Mouse (Mus musculus): ENCODE data around the gene Erich4. TPM values are rescaled to one million over a fixed set of nuclear protein-coding genes. Genes with fewer than 3 reads are reported as not detected.
A peak's percentile ranks its signal among the peaks of the same experiment; 100 is the strongest.

Gene Erich4
- polyA plus RNA-seq, 1 experiment from 2014 or later, result not detected

GRCm38 (mm10) chr7:25618865-25619721 is 3.4 kb upstream of the Erich4 start, which contains the start of gene Dmac2:
Gene Dmac2, plus strand, starts transcription at chr7:25619414.
- ATAC-seq (ENCODE audit: low FRiP score), result peak; percentile 95
- H3K9me3 ChIP-seq, result no peaks in the 10 kb centered on the region
- peak within 1 kb of the TSS; percentile 60 for H3K27ac ChIP-seq
- peak within 1 kb of the TSS; percentile 62 for H3K4me3 ChIP-seq
- WGBS, result 2% methylated on average over 53 of the region's 53 CpGs
- H3K27me3 ChIP-seq, result peaks cover 6% of the 10 kb centered on the region; the same call in 1 of the 2 replicates
- peak within 1 kb of the TSS; percentile 59 for H3K4me2 ChIP-seq
- peaks cover 32% of the 10 kb centered on the region for H3K36me3 ChIP-seq
- H3K9ac ChIP-seq, result peak within 1 kb of the TSS; percentile 65
- H3K4me1 ChIP-seq (replicated peaks), result peaks cover 7% of the 10 kb centered on the region

- ATAC-seq (ENCODE audit: low FRiP score), result no peak
- Histone ChIP-seq H3K4me3 (no peak overlapping the region), H3K4me2 (no peak overlapping the region), H3K9ac (no peak overlapping the region), H3K27me3 (peaks cover 6% of the 10 kb centered on the region; the same call in 1 of the 2 replicates), H3K27ac (no peak overlapping the region), H3K4me1 (replicated peaks) (peaks cover 7% of the 10 kb centered on the region), H3K9me3 (no peaks in the 10 kb centered on the region), H3K36me3 (peaks cover 17% of the 10 kb centered on the region)
- 84% methylated on average over 10 of the region's 10 CpGs for WGBS
Measured at GRCm38 (mm10) chr7:25617376-25618160, 1.9 kb upstream of the Erich4 start.

- no peak overlapping the region for H3K27ac ChIP-seq
- no peaks in the 10 kb centered on the region for H3K9me3 ChIP-seq
- no peak overlapping the region for H3K9ac ChIP-seq
- H3K4me3 ChIP-seq, result no peak overlapping the region
- no peak for ATAC-seq (ENCODE audit: low FRiP score)
- H3K27me3 ChIP-seq, result peaks cover 6% of the 10 kb centered on the region; the same call in 1 of the 2 replicates
- H3K4me1 ChIP-seq (replicated peaks), result peaks cover 5% of the 10 kb centered on the region
- H3K36me3 ChIP-seq, result no peaks in the 10 kb centered on the region
- WGBS, result 74% methylated on average over 21 of the region's 21 CpGs
- H3K4me2 ChIP-seq, result no peak overlapping the region
Measured at GRCm38 (mm10) chr7:25614831-25615705, 624 bp downstream of the Erich4 start.

- no peak overlapping the region for H3K4me3 ChIP-seq
- no peak for ATAC-seq (ENCODE audit: low FRiP score)
- H3K27me3 ChIP-seq, result peaks cover 6% of the 10 kb centered on the region; the same call in 1 of the 2 replicates
- H3K27ac ChIP-seq, result no peak overlapping the region
- no peaks in the 10 kb centered on the region; the same call in 1 of the 2 replicates for H3K4me1 ChIP-seq (replicated peaks)
- no peaks in the 10 kb centered on the region for H3K36me3 ChIP-seq
- no peak overlapping the region for H3K9ac ChIP-seq
- WGBS, result 93% methylated on average over 5 of the region's 5 CpGs
- no peak overlapping the region for H3K4me2 ChIP-seq
- H3K9me3 ChIP-seq, result no peaks in the 10 kb centered on the region
Measured at GRCm38 (mm10) chr7:25614086-25614485, 1.6 kb downstream of the Erich4 start.

GRCm38 (mm10) chr7:25611501-25611900 is 4.2 kb downstream of the Erich4 start:
- no peak overlapping the region for H3K4me2 ChIP-seq
- WGBS, result 53% methylated on average over 7 of the region's 7 CpGs
- 0 out of 2 replicates have a peak, but pooled peaks cover 3% of the 10 kb centered on the region for H3K9me3 ChIP-seq
- no peak overlapping the region for H3K4me3 ChIP-seq
- no peaks in the 10 kb centered on the region for H3K4me1 ChIP-seq (replicated peaks)
- H3K27me3 ChIP-seq, result no peaks in the 10 kb centered on the region
- no peaks in the 10 kb centered on the region for H3K36me3 ChIP-seq
- H3K9ac ChIP-seq, result no peak overlapping the region
- no peak for ATAC-seq (ENCODE audit: low FRiP score)
- no peak overlapping the region for H3K27ac ChIP-seq

GRCm38 (mm10) chr7:25610056-25610455 is 5.6 kb downstream of the Erich4 start:
- Histone ChIP-seq H3K4me3 (no peak overlapping the region), H3K27me3 (no peaks in the 10 kb centered on the region), H3K9ac (no peak overlapping the region), H3K4me1 (replicated peaks) (no peaks in the 10 kb centered on the region), H3K36me3 (no peaks in the 10 kb centered on the region), H3K9me3 (0 out of 2 replicates have a peak, but pooled peaks cover 3% of the 10 kb centered on the region), H3K4me2 (no peak overlapping the region), H3K27ac (no peak overlapping the region)
- no peak for ATAC-seq (ENCODE audit: low FRiP score)
- WGBS, result 46% methylated on average over 6 of the region's 6 CpGs

- no peaks in the 10 kb centered on the region for H3K27me3 ChIP-seq
- ATAC-seq (ENCODE audit: low FRiP score), result no peak
- WGBS, result 91% methylated on average over 2 of the region's 2 CpGs
Measured at GRCm38 (mm10) chr7:25607196-25607595, 8.5 kb downstream of the Erich4 start.

GRCm38 (mm10) chr7:25606625-25607063 is 9.0 kb downstream of the Erich4 start:
- Histone ChIP-seq H3K36me3 (no peaks in the 10 kb centered on the region), H3K4me3 (no peak overlapping the region), H3K4me2 (no peak overlapping the region), H3K9ac (no peak overlapping the region), H3K9me3 (0 out of 2 replicates have a peak, but pooled peaks cover 3% of the 10 kb centered on the region), H3K4me1 (replicated peaks) (no peaks in the 10 kb centered on the region), H3K27ac (no peak overlapping the region), H3K27me3 (no peaks in the 10 kb centered on the region)
- WGBS, result 82% methylated on average over 4 of the region's 4 CpGs
- no peak for ATAC-seq (ENCODE audit: low FRiP score)

More at GRCm38 (mm10) chr7:25607196-25607595, 8.5 kb downstream of the Erich4 start:
- Histone ChIP-seq H3K4me2 (no peak overlapping the region), H3K9me3 (0 out of 2 replicates have a peak, but pooled peaks cover 3% of the 10 kb centered on the region), H3K36me3 (no peaks in the 10 kb centered on the region), H3K4me3 (no peak overlapping the region), H3K27ac (no peak overlapping the region), H3K4me1 (replicated peaks) (no peaks in the 10 kb centered on the region), H3K9ac (no peak overlapping the region)

GRCm38 (mm10) chr7:25601346-25601745 is 14.3 kb downstream of the Erich4 start:
- Histone ChIP-seq H3K4me1 (replicated peaks) (no peaks in the 10 kb centered on the region; the same call in 1 of the 2 replicates), H3K9me3 (no peaks in the 10 kb centered on the region), H3K27ac (no peak overlapping the region), H3K4me3 (no peak overlapping the region), H3K27me3 (no peaks in the 10 kb centered on the region), H3K4me2 (no peak overlapping the region), H3K36me3 (no peaks in the 10 kb centered on the region), H3K9ac (no peak overlapping the region)
- WGBS, result 86% methylated on average over 16 of the region's 16 CpGs
- no peak for ATAC-seq (ENCODE audit: low FRiP score)

- Histone ChIP-seq H3K36me3 (no peaks in the 10 kb centered on the region), H3K4me1 (replicated peaks) (no peaks in the 10 kb centered on the region; the same call in 1 of the 2 replicates), H3K4me3 (no peak overlapping the region), H3K9ac (no peak overlapping the region), H3K27ac (no peak overlapping the region), H3K9me3 (no peaks in the 10 kb centered on the region), H3K4me2 (no peak overlapping the region), H3K27me3 (no peaks in the 10 kb centered on the region)
- ATAC-seq (ENCODE audit: low FRiP score), result no peak
- 91% methylated on average over 11 of the region's 11 CpGs for WGBS
Measured at GRCm38 (mm10) chr7:25600666-25601065, 15.0 kb downstream of the Erich4 start.

- ATAC-seq (ENCODE audit: low FRiP score), result peak; percentile 7; the same call in 1 of the 2 replicates
- H3K9me3 ChIP-seq, result no peaks in the 10 kb centered on the region
Measured at GRCm38 (mm10) chr7:25599663-25600062, 16.0 kb downstream of the Erich4 start.

More at GRCm38 (mm10) chr7:25599663-25600062, 16.0 kb downstream of the Erich4 start:
- Histone ChIP-seq H3K4me1 (replicated peaks) (no peaks in the 10 kb centered on the region; the same call in 1 of the 2 replicates), H3K4me2 (no peak overlapping the region), H3K9ac (no peak overlapping the region), H3K27me3 (no peaks in the 10 kb centered on the region), H3K36me3 (no peaks in the 10 kb centered on the region), H3K27ac (no peak overlapping the region), H3K4me3 (no peak overlapping the region)
- WGBS, result 14% methylated on average over 10 of the region's 10 CpGs

Data from hindbrain, embryonic 13.5 days (tissue).